Mouse (Mus musculus): Measurements from ENCODE around the gene Rap1gap.

GRCm38 (mm10) chr4:137679979-137680550 lies 15.5 kb downstream of the Rap1gap start:
- TF ChIP-seq CTCF (IDR thresholded peaks at IDR 0.05): no peak
- TF ChIP-seq EP300 (IDR thresholded peaks at IDR 0.05): no peak
